8 mouse cellular contexts compared by ENCODE assay signal in the genomic region with DNA sequence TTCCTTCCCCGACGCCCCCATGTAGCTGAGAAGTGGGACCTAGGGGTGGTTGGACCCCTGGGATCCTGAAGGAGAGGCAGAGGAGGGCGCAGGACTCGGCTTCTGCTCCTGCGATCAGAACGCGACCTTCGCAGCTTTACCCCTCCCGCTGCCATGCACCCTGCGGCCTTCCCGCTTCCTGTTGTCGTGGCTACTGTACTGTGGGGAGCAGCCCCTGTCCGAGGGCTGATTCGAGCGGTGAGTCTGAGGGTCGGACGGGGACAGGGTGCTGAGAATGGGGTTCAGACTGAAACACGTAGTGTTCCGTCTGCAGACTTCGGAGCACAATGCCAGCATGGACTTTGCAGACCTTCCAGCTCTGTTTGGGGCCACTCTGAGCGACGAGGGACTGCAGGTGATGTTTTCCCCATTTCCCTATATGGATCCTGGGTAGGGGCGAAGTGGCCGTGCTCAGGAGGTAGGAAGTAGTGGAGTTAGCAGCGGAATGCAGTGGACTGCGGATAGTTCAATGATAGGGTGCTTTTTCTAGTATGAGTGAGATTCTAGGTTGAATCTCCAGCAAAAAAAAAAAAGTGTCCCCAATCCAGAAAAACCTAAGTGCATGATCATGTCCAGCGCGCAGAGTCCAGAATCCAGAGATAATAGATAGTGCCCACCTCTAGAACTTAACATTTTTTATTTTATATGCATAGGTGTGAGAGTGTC. TPM values are rescaled to one million over a fixed set of nuclear protein-coding genes. Genes with fewer than 3 reads are reported as not detected.
DNase-seq lines count a peak whose midpoint lies in the region; ATAC-seq and TF ChIP-seq lines count a peak whose summit lies in the region.

No protein-coding gene starts in this region.

- TF ChIP-seq CTCF in CH12.LX (conservative IDR thresholded peaks at IDR 0.05 in 1 of 2, IDR thresholded peaks at IDR 0.05 in 1 of 2; ENCODE audit: low read depth in 2 of 2, low read length in 2 of 2) = no peak

- TF ChIP-seq RAD21 in CH12.LX (IDR thresholded peaks at IDR 0.05; ENCODE audit: low read depth, low read length) = no peak

- TF ChIP-seq POLR2A in CH12.LX (IDR thresholded peaks at IDR 0.05; ENCODE audit: low read depth, low read length) = no peak

- peak overlapping the region; percentile 74 for H3K27ac ChIP-seq in CH12.LX (ENCODE audit: insufficient read depth, low read depth)
- peak overlapping the region; percentile 96 for H3K27ac ChIP-seq in intestine, embryonic 16.5 days (ENCODE audit: low read length)
- peak overlapping the region; percentile 98 for H3K27ac ChIP-seq in lung, embryonic 15.5 days

- H3K36me3 ChIP-seq in CH12.LX (replicated peaks in 1 of 2; ENCODE audit: control insufficient read depth in 1 of 2, insufficient read depth in 1 of 2, low read length in 1 of 2) = peaks cover 47 to 74% of the 10 kb centered on the region in 2 experiments
- peaks cover 32% of the 10 kb centered on the region for H3K36me3 ChIP-seq in intestine, embryonic 16.5 days (ENCODE audit: control insufficient read depth, insufficient read depth, low read length)
- peaks cover 59% of the 10 kb centered on the region for H3K36me3 ChIP-seq in lung, embryonic 15.5 days

- no peaks in the 10 kb centered on the region for H3K27me3 ChIP-seq in CH12.LX (replicated peaks)
- no peaks in the 10 kb centered on the region for H3K27me3 ChIP-seq in intestine, embryonic 16.5 days (replicated peaks; ENCODE audit: control insufficient read depth, insufficient read depth, low read length)
- H3K27me3 ChIP-seq in lung, embryonic 15.5 days = no peaks in the 10 kb centered on the region

- in situ Hi-C loops in CH12.LX (cut with MboI; ENCODE audit: low pct_ligation_motif_present, low pct_unique_long_range_greater_than_20kb, low sequenced_read_pairs) = no loop called here

- H3K4me1 ChIP-seq in CH12.LX (ENCODE audit: control insufficient read depth in 1 of 2, insufficient read depth in 2 of 2) = peaks cover 25 to 56% of the 10 kb centered on the region in 2 experiments
- H3K4me1 ChIP-seq in intestine, embryonic 16.5 days (ENCODE audit: control insufficient read depth, insufficient read depth, low read length) = peaks cover 44% of the 10 kb centered on the region
- peaks cover 62% of the 10 kb centered on the region for H3K4me1 ChIP-seq in lung, embryonic 15.5 days

- 2% methylated on average over 28 of the region's 28 CpGs for WGBS in intestine, embryonic 16.5 days
- 1% methylated on average over 28 of the region's 28 CpGs for WGBS in lung, embryonic 15.5 days

- peaks cover 61% of the 10 kb centered on the region for H3K79me2 ChIP-seq in CH12.LX (replicated peaks; ENCODE audit: control insufficient read depth, extremely low read depth, insufficient read depth, poor library complexity, severe bottlenecking)

- peak overlapping the region; percentile 66 to 89 (median 67) for H3K4me3 ChIP-seq in CH12.LX (replicated peaks in 1 of 3; ENCODE audit: low read depth in 2 of 3, low read length in 2 of 3, poor library complexity in 1 of 3)
- peak overlapping the region; percentile 80 for H3K4me3 ChIP-seq in intestine, embryonic 16.5 days (ENCODE audit: low read length)
- H3K4me3 ChIP-seq in lung, embryonic 15.5 days = peak overlapping the region; percentile 66

- no peak for TF ChIP-seq EP300 in CH12.LX (IDR thresholded peaks at IDR 0.05; ENCODE audit: low read length)

- H3K9ac ChIP-seq in CH12.LX (ENCODE audit: insufficient read depth, low read depth) = peak overlapping the region; percentile 94
- peak overlapping the region; percentile 89 for H3K9ac ChIP-seq in intestine, embryonic 16.5 days (ENCODE audit: low read depth, low read length)
- peak overlapping the region; percentile 77 for H3K9ac ChIP-seq in lung, embryonic 15.5 days

- peak overlapping the region; percentile 95 for H3K4me2 ChIP-seq in CH12.LX (ENCODE audit: insufficient read depth, low read depth, poor library complexity, severe bottlenecking)
- H3K4me2 ChIP-seq in intestine, embryonic 16.5 days (ENCODE audit: low read depth, low read length) = peak overlapping the region; percentile 84
- H3K4me2 ChIP-seq in lung, embryonic 15.5 days = peak overlapping the region; percentile 87

- peak; percentile 25 for DNase-seq in embryo, embryonic 11 days
- no peak for DNase-seq in embryo, embryonic 10.5 days (ENCODE audit: low spot score)
- DNase-seq in CH12.LX (ENCODE audit: extremely low read depth) = no peak
- peak; percentile 62 to 86 for DNase-seq in spleen, postnatal 4 days (ENCODE audit: low spot score in 2 of 2)
- no peak for DNase-seq in urinary bladder, adult 18-20 months (ENCODE audit: low spot score in 2 of 2)

- no peaks in the 10 kb centered on the region for H3K9me3 ChIP-seq in CH12.LX (replicated peaks; ENCODE audit: low read length)
- H3K9me3 ChIP-seq in intestine, embryonic 16.5 days (ENCODE audit: control insufficient read depth, low read length) = no peaks in the 10 kb centered on the region
- no peaks in the 10 kb centered on the region for H3K9me3 ChIP-seq in lung, embryonic 15.5 days

- dilution Hi-C loops in CH12.LX (cut with MboI; ENCODE audit: extremely low pct_ligation_motif_present, extremely low pct_unique_long_range_greater_than_20kb, low sequenced_read_pairs) = no loop called here

- ATAC-seq in erythroblast, adult 5-6 weeks (replicated peaks; ENCODE audit: low FRiP score, poor library complexity, severe bottlenecking) = peak; percentile 25
- ATAC-seq in intestine, embryonic 16.5 days = peak; percentile 25
- peak; percentile 28; the same call in 1 of the 2 replicates for ATAC-seq in lung, embryonic 15.5 days (ENCODE audit: borderline replicate concordance, extremely low read depth, low FRiP score, low TSS enrichment)

TF ChIP-seq in CH12.LX, 34 proteins besides CTCF, POLR2A, EP300 and RAD21 (continues in another document):
- no peak for TF ChIP-seq BHLHE40 (IDR thresholded peaks at IDR 0.05; ENCODE audit: low read depth, low read length)
- no peak for TF ChIP-seq JUND (conservative IDR thresholded peaks at IDR 0.05; ENCODE audit: low read depth, low read length)
- TF ChIP-seq MEF2A (IDR thresholded peaks at IDR 0.05; ENCODE audit: borderline replicate concordance, low read depth, low read length) = no peak
- no peak for TF ChIP-seq E2F4 (IDR thresholded peaks at IDR 0.05; ENCODE audit: insufficient replicate concordance, low read depth, low read length)
- peak; percentile 9; the same call in 1 of the 2 replicates for TF ChIP-seq ZNF384 (IDR thresholded peaks at IDR 0.05; ENCODE audit: low read depth, low read length)
- no peak for TF ChIP-seq ELF1 (IDR thresholded peaks at IDR 0.05; ENCODE audit: low read depth, low read length)
- 0 out of 2 replicates have a peak, but pooled peaks have one; percentile 7 for TF ChIP-seq SMC3 (IDR thresholded peaks at IDR 0.05; ENCODE audit: low read depth, low read length)
- TF ChIP-seq RCOR1 (conservative IDR thresholded peaks at IDR 0.05; ENCODE audit: low read depth, low read length) = no peak
- no peak for TF ChIP-seq GABPA (IDR thresholded peaks at IDR 0.05; ENCODE audit: insufficient replicate concordance, low read depth, low read length)
- no peak for TF ChIP-seq MAFK (IDR thresholded peaks at IDR 0.05; ENCODE audit: insufficient replicate concordance, low read length)

RNA-seq across cellular contexts. Expression of gene Slc25a11, which starts 0.6 kb away (rescaled TPM):
- 96.9 and 99.0 TPM in 2 replicates for total RNA-seq in CH12.LX (2012; rRNA removed)
- 121 and 135 TPM in 2 replicates for total RNA-seq in CH12.LX (2014; rRNA removed)
- 127 and 132 TPM in 2 replicates for polyA plus RNA-seq in CH12.LX (2012; ENCODE audit: insufficient read length, low read depth)
- total RNA-seq in erythroblast, adult 5-6 weeks (2015; ENCODE audit: low replicate concordance) = 17.1 and 20.1 TPM in 2 replicates
- total RNA-seq in erythroblast, adult 5-6 weeks (2017; ENCODE audit: low replicate concordance) = 16.2 and 16.6 TPM in 2 replicates
- polyA plus RNA-seq in intestine, embryonic 16.5 days (2015; fragmentation: Nextera tagmentation; extraction: Ambion mirVana) = 215 and 216 TPM in 2 replicates
- 150 and 162 TPM in 2 replicates for polyA plus RNA-seq in lung, embryonic 15.5 days (2015; fragmentation: Nextera tagmentation; extraction: Ambion mirVana)

RNA-seq across cellular contexts. Expression of gene Rnf167, which starts 0.8 kb away (rescaled TPM):
- total RNA-seq in CH12.LX (2012; rRNA removed) (23.5 and 24.0 TPM in 2 replicates), CH12.LX (2014; rRNA removed) (24.1 and 25.5 TPM in 2 replicates)
- 28.0 and 31.7 TPM in 2 replicates for polyA plus RNA-seq in CH12.LX (2012; ENCODE audit: insufficient read length, low read depth)
- total RNA-seq in erythroblast, adult 5-6 weeks (2015; ENCODE audit: low replicate concordance) = 146 and 222 TPM in 2 replicates
- 217 and 308 TPM in 2 replicates for total RNA-seq in erythroblast, adult 5-6 weeks (2017; ENCODE audit: low replicate concordance)
- 121 and 123 TPM in 2 replicates for polyA plus RNA-seq in intestine, embryonic 16.5 days (2015; fragmentation: Nextera tagmentation; extraction: Ambion mirVana)
- 101 and 119 TPM in 2 replicates for polyA plus RNA-seq in lung, embryonic 15.5 days (2015; fragmentation: Nextera tagmentation; extraction: Ambion mirVana)

RNA-seq across cellular contexts. Expression of gene Pfn1, which starts 6.6 kb away (rescaled TPM):
- total RNA-seq in CH12.LX (2012; rRNA removed) = 1,045 and 1,143 TPM in 2 replicates
- 799 and 844 TPM in 2 replicates for total RNA-seq in CH12.LX (2014; rRNA removed)
- 2,575 and 2,624 TPM in 2 replicates for polyA plus RNA-seq in CH12.LX (2012; ENCODE audit: insufficient read length, low read depth)
- total RNA-seq in erythroblast, adult 5-6 weeks (2015; ENCODE audit: low replicate concordance) = 414 and 492 TPM in 2 replicates
- total RNA-seq in erythroblast, adult 5-6 weeks (2017; ENCODE audit: low replicate concordance) = 125 and 193 TPM in 2 replicates
- polyA plus RNA-seq in intestine, embryonic 16.5 days (2015; fragmentation: Nextera tagmentation; extraction: Ambion mirVana) = 2,307 and 2,326 TPM in 2 replicates
- 1,970 and 2,089 TPM in 2 replicates for polyA plus RNA-seq in lung, embryonic 15.5 days (2015; fragmentation: Nextera tagmentation; extraction: Ambion mirVana)

RNA-seq across cellular contexts. Expression of gene Gp1ba, which starts 8.9 kb away (rescaled TPM):
- total RNA-seq in CH12.LX (2012; rRNA removed) (0.25 TPM in 2 replicates), CH12.LX (2014; rRNA removed) (not detected in 2 replicates)
- polyA plus RNA-seq in CH12.LX (2012; ENCODE audit: insufficient read length, low read depth) = 0.84 and 1.1 TPM in 2 replicates
- total RNA-seq in erythroblast, adult 5-6 weeks (2015; ENCODE audit: low replicate concordance) = 0.84 TPM in 1 of 2 replicates, not detected in the other
- 0.42 TPM in 1 of 2 replicates, not detected in the other for total RNA-seq in erythroblast, adult 5-6 weeks (2017; ENCODE audit: low replicate concordance)
- 0.05 and 0.06 TPM in 2 replicates for polyA plus RNA-seq in intestine, embryonic 16.5 days (2015; fragmentation: Nextera tagmentation; extraction: Ambion mirVana)
- polyA plus RNA-seq in lung, embryonic 15.5 days (2015; fragmentation: Nextera tagmentation; extraction: Ambion mirVana) = 0.37 and 0.38 TPM in 2 replicates

RNA-seq across cellular contexts. Expression of gene Eno3, which starts 9.1 kb away (rescaled TPM):
- total RNA-seq in CH12.LX (2012; rRNA removed) (11.0 and 11.2 TPM in 2 replicates), CH12.LX (2014; rRNA removed) (22.9 and 23.0 TPM in 2 replicates)
- 26.4 and 27.5 TPM in 2 replicates for polyA plus RNA-seq in CH12.LX (2012; ENCODE audit: insufficient read length, low read depth)
- 1.5 and 2.9 TPM in 2 replicates for total RNA-seq in erythroblast, adult 5-6 weeks (2015; ENCODE audit: low replicate concordance)
- 3.3 and 6.0 TPM in 2 replicates for total RNA-seq in erythroblast, adult 5-6 weeks (2017; ENCODE audit: low replicate concordance)
- polyA plus RNA-seq in intestine, embryonic 16.5 days (2015; fragmentation: Nextera tagmentation; extraction: Ambion mirVana) = 12.8 and 13.5 TPM in 2 replicates
- 27.9 and 33.3 TPM in 2 replicates for polyA plus RNA-seq in lung, embryonic 15.5 days (2015; fragmentation: Nextera tagmentation; extraction: Ambion mirVana)

Comparison
In these comparisons a context has a peak if more than half of its experiments do, and no peak if none do; other contexts are left out.
1. DNase-seq: peak in embryo, embryonic 11 days (single experiment) and spleen, postnatal 4 days (2 of 2); none in embryo, embryonic 10.5 days (single experiment), CH12.LX (single experiment) and urinary bladder, adult 18-20 months (0 of 2).
2. Peak in every context shown above with its lines, with median percentiles within 50 percentile points of each other: H3K27ac ChIP-seq, H3K4me2 ChIP-seq, H3K4me3 ChIP-seq, H3K9ac ChIP-seq and ATAC-seq.